Comparison of ENCODE assay signal across 8 mouse cellular contexts in the genomic region with DNA sequence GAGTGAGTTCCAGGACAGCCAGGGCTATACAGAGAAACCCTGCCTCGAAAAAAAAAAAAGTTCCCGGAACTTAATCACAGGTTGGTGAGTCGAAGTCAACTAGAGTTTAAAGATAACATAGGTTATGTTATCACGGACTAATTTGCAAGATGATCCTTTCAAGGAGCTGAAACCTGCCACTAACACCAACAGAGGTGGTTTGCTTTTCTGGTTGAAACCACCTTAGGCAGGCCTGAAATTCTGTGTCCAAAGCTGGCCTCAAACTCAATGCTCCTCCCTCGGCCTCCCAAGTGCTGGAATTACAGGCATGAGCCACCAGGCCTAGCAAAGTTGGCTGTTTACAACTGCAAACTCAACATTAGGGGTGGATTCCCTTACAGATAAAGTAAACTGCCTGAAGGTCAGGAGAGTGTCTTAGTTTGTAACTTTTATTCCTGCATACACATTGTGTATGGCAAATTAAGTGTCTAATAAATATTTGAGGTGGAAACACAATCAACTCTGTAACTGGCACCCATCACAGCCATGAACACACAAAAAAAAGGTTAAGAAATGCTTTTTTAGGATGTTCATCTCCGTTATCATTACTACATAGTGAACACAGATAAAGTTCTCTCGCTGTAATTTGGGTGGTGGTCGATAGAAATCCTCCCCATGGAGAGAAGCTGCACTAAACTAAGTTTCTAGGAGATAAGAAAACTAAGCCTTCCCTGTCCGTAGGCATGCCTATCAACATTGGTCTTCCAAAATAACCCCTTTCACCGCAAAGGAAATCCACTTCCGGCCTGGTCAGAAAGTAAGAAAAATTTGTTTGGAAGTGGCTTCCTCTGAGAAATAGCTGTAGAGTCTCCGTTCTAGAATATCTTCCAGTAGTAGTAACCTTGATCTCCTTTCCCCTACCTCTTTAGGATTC. TPM values are rescaled to one million over a fixed set of nuclear protein-coding genes. Genes with fewer than 3 reads are reported as not detected.
DNase-seq lines count a peak whose midpoint lies in the region; ATAC-seq and TF ChIP-seq lines count a peak whose summit lies in the region.

No protein-coding gene starts in this region.

- H3K9ac ChIP-seq in hindbrain, embryonic 16.5 days (ENCODE audit: low read depth, low read length), result no peak overlapping the region
- no peak overlapping the region for H3K9ac ChIP-seq in midbrain, embryonic 13.5 days (replicated peaks)

- H3K4me2 ChIP-seq in hindbrain, embryonic 16.5 days (ENCODE audit: low read length), result peak overlapping the region; percentile 48
- peak overlapping the region; percentile 73 for H3K4me2 ChIP-seq in midbrain, embryonic 13.5 days (replicated peaks)

- peak overlapping the region; percentile 67 for H3K27ac ChIP-seq in embryonic fibroblast, embryonic 13.5 days (ENCODE audit: insufficient read depth, low read length)
- peak overlapping the region; percentile 24; the same call in 1 of the 2 replicates for H3K27ac ChIP-seq in hindbrain, embryonic 16.5 days (ENCODE audit: low read depth, low read length)
- H3K27ac ChIP-seq in midbrain, embryonic 13.5 days, result peak overlapping the region; percentile 89

- 64% methylated on average over 12 of the region's 12 CpGs for WGBS in hindbrain, embryonic 16.5 days
- 57% methylated on average over 12 of the region's 12 CpGs for WGBS in midbrain, embryonic 13.5 days

- no peaks in the 10 kb centered on the region for H3K27me3 ChIP-seq in hindbrain, embryonic 16.5 days (replicated peaks; ENCODE audit: control insufficient read depth, insufficient read depth, low read length)
- no peaks in the 10 kb centered on the region for H3K27me3 ChIP-seq in midbrain, embryonic 13.5 days

- peak overlapping the region; percentile 29 for H3K4me3 ChIP-seq in embryonic fibroblast, embryonic 13.5 days (ENCODE audit: insufficient read depth, low read length)
- H3K4me3 ChIP-seq in hindbrain, embryonic 16.5 days (ENCODE audit: low read length), result peak overlapping the region; percentile 52
- peak overlapping the region; percentile 55 for H3K4me3 ChIP-seq in midbrain, embryonic 13.5 days (replicated peaks)

- no peaks in the 10 kb centered on the region for H3K36me3 ChIP-seq in hindbrain, embryonic 16.5 days (ENCODE audit: control insufficient read depth, insufficient read depth, low read length)
- 0 out of 2 replicates have a peak, but pooled peaks cover 2% of the 10 kb centered on the region for H3K36me3 ChIP-seq in midbrain, embryonic 13.5 days

- TF ChIP-seq CTCF in embryonic fibroblast, embryonic 13.5 days (IDR thresholded peaks at IDR 0.05; ENCODE audit: borderline replicate concordance, insufficient read depth, low read length), result no peak

- 0 out of 2 replicates have a peak, but pooled peaks have one; percentile 24 for TF ChIP-seq POLR2A in embryonic fibroblast, embryonic 13.5 days (IDR thresholded peaks at IDR 0.05; ENCODE audit: low read depth, low read length)

- no peaks in the 10 kb centered on the region for H3K4me1 ChIP-seq in embryonic fibroblast, embryonic 13.5 days (ENCODE audit: control insufficient read depth, insufficient read depth, low read length)
- H3K4me1 ChIP-seq in hindbrain, embryonic 16.5 days (ENCODE audit: control insufficient read depth, insufficient read depth, low read depth, low read length), result peaks cover 26% of the 10 kb centered on the region
- H3K4me1 ChIP-seq in midbrain, embryonic 13.5 days (replicated peaks), result peaks cover 50% of the 10 kb centered on the region

- intact Hi-C loops in left cerebral cortex, postnatal 36 days (cut with DNase I), result loop anchor here (2.0 kb wide), 1 partner anchor 65 kb away; a partner anchor contains a TSS

- no peaks in the 10 kb centered on the region for H3K9me3 ChIP-seq in hindbrain, embryonic 16.5 days (ENCODE audit: control insufficient read depth, low read length)
- H3K9me3 ChIP-seq in midbrain, embryonic 13.5 days, result no peaks in the 10 kb centered on the region

- peak; percentile 39 to 68 for DNase-seq in adrenal gland, adult (ENCODE audit: inconsistent age in 2 of 2, low spot score in 1 of 2)
- no peak for DNase-seq in adrenal gland, adult 18-20 months (ENCODE audit: low spot score in 2 of 2)
- DNase-seq in CD4-positive helper T cell, adult 2 months (ENCODE audit: low read depth, low spot score), result peak; percentile 14
- no peak for DNase-seq in ovary, postnatal 14 days (ENCODE audit: low spot score)
- DNase-seq in left cerebral cortex, postnatal 36 days (ENCODE audit: low spot score in 2 of 2), result no peak

- ATAC-seq in hindbrain, embryonic 16.5 days, result no peak
- ATAC-seq in midbrain, embryonic 13.5 days, result no peak

RNA-seq across cellular contexts. Expression of a gene that starts 0.6 kb away (rescaled TPM):
- total RNA-seq in adrenal gland, adult 18-20 months (2021), result 100 to 1,000 TPM in 1 of 2 experiments, 10 to 100 TPM in 1; 89.6 to 103 TPM
- 58.6 and 70.5 TPM in 2 replicates for polyA plus RNA-seq in embryonic fibroblast, embryonic 13.5 days (2011; ENCODE audit: insufficient read length, low read depth, missing spikeins)
- 73.5 and 77.2 TPM in 2 replicates for polyA plus RNA-seq in hindbrain, embryonic 16.5 days (2015; fragmentation: Nextera tagmentation; extraction: Ambion mirVana)
- polyA plus RNA-seq in midbrain, embryonic 13.5 days (2015; fragmentation: Nextera tagmentation; extraction: Ambion mirVana), result 101 and 104 TPM in 2 replicates
- 10 to 100 TPM; 71.1 to 76.1 TPM for total RNA-seq in left cerebral cortex, postnatal 36 days (2021)

RNA-seq across cellular contexts. Expression of a gene that starts 0.6 kb away (rescaled TPM):
- 10 to 100 TPM; 68.8 to 80.3 TPM for total RNA-seq in adrenal gland, adult 18-20 months (2021)
- 46.9 and 48.2 TPM in 2 replicates for polyA plus RNA-seq in embryonic fibroblast, embryonic 13.5 days (2011; ENCODE audit: insufficient read length, low read depth, missing spikeins)
- polyA plus RNA-seq in hindbrain, embryonic 16.5 days (2015; fragmentation: Nextera tagmentation; extraction: Ambion mirVana), result 64.0 and 69.2 TPM in 2 replicates
- 102 and 104 TPM in 2 replicates for polyA plus RNA-seq in midbrain, embryonic 13.5 days (2015; fragmentation: Nextera tagmentation; extraction: Ambion mirVana)
- total RNA-seq in left cerebral cortex, postnatal 36 days (2021), result 10 to 100 TPM; 26.4 to 28.0 TPM

RNA-seq across cellular contexts. Expression of a gene that starts 32.2 kb away (rescaled TPM):
- total RNA-seq in adrenal gland, adult 18-20 months (2021), result 1 to 10 TPM; 4.4 to 4.9 TPM
- polyA plus RNA-seq in embryonic fibroblast, embryonic 13.5 days (2011; ENCODE audit: insufficient read length, low read depth, missing spikeins), result 0.30 TPM in 1 of 2 replicates, not detected in the other
- 0.79 and 0.94 TPM in 2 replicates for polyA plus RNA-seq in hindbrain, embryonic 16.5 days (2015; fragmentation: Nextera tagmentation; extraction: Ambion mirVana)
- polyA plus RNA-seq in midbrain, embryonic 13.5 days (2015; fragmentation: Nextera tagmentation; extraction: Ambion mirVana), result 1.4 and 2.4 TPM in 2 replicates
- 1 to 10 TPM; 2.4 to 3.6 TPM for total RNA-seq in left cerebral cortex, postnatal 36 days (2021)

RNA-seq across cellular contexts. Expression of a gene that starts 56.3 kb away (rescaled TPM):
- under 1 TPM; 0.17 to 0.38 TPM for total RNA-seq in adrenal gland, adult 18-20 months (2021)
- 0.25 and 0.33 TPM in 2 replicates for polyA plus RNA-seq in embryonic fibroblast, embryonic 13.5 days (2011; ENCODE audit: insufficient read length, low read depth, missing spikeins)
- polyA plus RNA-seq in hindbrain, embryonic 16.5 days (2015; fragmentation: Nextera tagmentation; extraction: Ambion mirVana), result 12.9 and 14.7 TPM in 2 replicates
- 4.0 and 4.9 TPM in 2 replicates for polyA plus RNA-seq in midbrain, embryonic 13.5 days (2015; fragmentation: Nextera tagmentation; extraction: Ambion mirVana)
- 1 to 10 TPM; 3.3 to 4.1 TPM for total RNA-seq in left cerebral cortex, postnatal 36 days (2021)

Comparison
In these comparisons a context has a peak if more than half of its experiments do, and no peak if none do; other contexts are left out.
1. DNase-seq: peak in adrenal gland, adult (2 of 2) and CD4-positive helper T cell, adult 2 months (single experiment); none in adrenal gland, adult 18-20 months (0 of 2), ovary, postnatal 14 days (single experiment) and left cerebral cortex, postnatal 36 days (0 of 2).
2. H3K27ac ChIP-seq: peak in every context shown above with its lines; median percentile 89 in midbrain, embryonic 13.5 days; 67 in embryonic fibroblast, embryonic 13.5 days; 24 in hindbrain, embryonic 16.5 days.
3. Peak in every context shown above with its lines, with median percentiles within 50 percentile points of each other: H3K4me3 ChIP-seq.